ENCODE assay signal across 8 mouse cellular contexts in the genomic region with DNA sequence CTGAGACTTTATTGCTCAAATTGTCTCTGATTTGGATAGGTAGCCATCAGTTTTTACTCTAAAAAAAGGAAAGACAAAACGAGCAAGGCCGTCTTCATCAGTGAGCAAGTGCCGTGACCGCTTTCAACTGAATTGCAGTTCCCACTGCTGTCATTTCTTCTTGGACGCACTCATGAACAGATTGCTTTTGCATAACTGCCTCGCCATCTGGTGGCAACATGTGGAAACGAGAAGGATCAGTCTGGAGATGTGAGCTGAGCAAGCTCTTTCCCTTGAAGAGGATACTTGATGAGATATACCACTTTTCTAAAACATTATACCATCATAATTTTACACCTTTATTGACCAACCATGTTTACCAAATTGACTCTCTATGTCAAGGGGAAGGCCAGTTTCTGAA.
A peak's percentile ranks its signal among the peaks of the same experiment; 100 is the strongest.
DNase-seq lines count a peak whose midpoint lies in the region; ATAC-seq and TF ChIP-seq lines count a peak whose summit lies in the region.

No protein-coding gene starts in this region.

- peak; percentile 89 for ATAC-seq in hindbrain, embryonic 11.5 days (ENCODE audit: low FRiP score)
- ATAC-seq in lung, postnatal 0 days = peak; percentile 85

- H3K4me3 ChIP-seq in ES-Bruce4 (ENCODE audit: low read depth, low read length) = no peak overlapping the region
- no peak overlapping the region for H3K4me3 ChIP-seq in forebrain, embryonic 10.5 days
- H3K4me3 ChIP-seq in hindbrain, embryonic 11.5 days (ENCODE audit: low read depth, low read length) = no peak overlapping the region
- no peak overlapping the region for H3K4me3 ChIP-seq in lung, postnatal 0 days (ENCODE audit: low read depth, low read length)

- TF ChIP-seq POLR2A in ES-Bruce4 (IDR thresholded peaks at IDR 0.05; ENCODE audit: insufficient read depth, low read length) = no peak

- no peak overlapping the region for H3K4me2 ChIP-seq in hindbrain, embryonic 11.5 days (replicated peaks; ENCODE audit: low read depth, low read length)
- H3K4me2 ChIP-seq in lung, postnatal 0 days (replicated peaks; ENCODE audit: low read depth, low read length) = no peak overlapping the region; the same call in 1 of the 2 replicates

- TF ChIP-seq CTCF in ES-Bruce4 (IDR thresholded peaks at IDR 0.05; ENCODE audit: low read depth, low read length) = peak; percentile 64
- TF ChIP-seq CTCF in lung, postnatal 0 days (IDR thresholded peaks at IDR 0.05) = peak; percentile 98

- peak; percentile 67 for DNase-seq in brain, embryonic 18.5 days (ENCODE audit: low read depth, low spot score)
- DNase-seq in forebrain, embryonic 10.5 days (ENCODE audit: extremely low spot score, low spot score) = peak; percentile 71
- DNase-seq in hindbrain, embryonic 11.5 days (ENCODE audit: low spot score) = peak; percentile 76
- peak; percentile 90 for DNase-seq in layer of hippocampus, adult 9-10 months (ENCODE audit: low spot score)
- DNase-seq in lung, postnatal 0 days (ENCODE audit: low spot score) = peak; percentile 94
- DNase-seq in ovary, postnatal 14 days (ENCODE audit: low spot score) = peak; percentile 51
- DNase-seq in thymus, postnatal 10 days (ENCODE audit: low spot score in 2 of 2) = peak; percentile 50 to 72

- no peak overlapping the region for H3K27ac ChIP-seq in ES-Bruce4 (ENCODE audit: insufficient read depth, low read length)
- H3K27ac ChIP-seq in forebrain, embryonic 10.5 days = no peak overlapping the region
- H3K27ac ChIP-seq in hindbrain, embryonic 11.5 days (ENCODE audit: low read depth, low read length) = no peak overlapping the region
- no peak overlapping the region for H3K27ac ChIP-seq in lung, postnatal 0 days (ENCODE audit: low read length)

- H3K4me1 ChIP-seq in ES-Bruce4 (ENCODE audit: control insufficient read depth, insufficient read depth, low read length) = no peaks in the 10 kb centered on the region
- H3K4me1 ChIP-seq in forebrain, embryonic 10.5 days = peaks cover 13% of the 10 kb centered on the region
- no peaks in the 10 kb centered on the region for H3K4me1 ChIP-seq in hindbrain, embryonic 11.5 days (replicated peaks; ENCODE audit: control insufficient read depth, insufficient read depth, low read length)
- no peaks in the 10 kb centered on the region for H3K4me1 ChIP-seq in lung, postnatal 0 days (ENCODE audit: insufficient read depth, low read depth, low read length)

- no peaks in the 10 kb centered on the region for H3K27me3 ChIP-seq in ES-Bruce4 (ENCODE audit: control insufficient read depth, insufficient read depth, low read length, poor library complexity, severe bottlenecking)
- no peaks in the 10 kb centered on the region for H3K27me3 ChIP-seq in forebrain, embryonic 10.5 days (ENCODE audit: poor library complexity, severe bottlenecking)
- H3K27me3 ChIP-seq in hindbrain, embryonic 11.5 days (ENCODE audit: control insufficient read depth, insufficient read depth, low read length) = no peaks in the 10 kb centered on the region
- no peaks in the 10 kb centered on the region for H3K27me3 ChIP-seq in lung, postnatal 0 days (replicated peaks; ENCODE audit: insufficient read depth, low read length)

- 13% methylated on average over 7 of the region's 7 CpGs for WGBS in forebrain, embryonic 10.5 days
- WGBS in hindbrain, embryonic 11.5 days = 11% methylated on average over 7 of the region's 7 CpGs
- 3% methylated on average over 7 of the region's 7 CpGs for WGBS in lung, postnatal 0 days

- no peaks in the 10 kb centered on the region for H3K36me3 ChIP-seq in ES-Bruce4 (ENCODE audit: control insufficient read depth, insufficient read depth, low read length, poor library complexity, severe bottlenecking)
- no peaks in the 10 kb centered on the region for H3K36me3 ChIP-seq in forebrain, embryonic 10.5 days (replicated peaks)
- no peaks in the 10 kb centered on the region for H3K36me3 ChIP-seq in hindbrain, embryonic 11.5 days (ENCODE audit: control insufficient read depth, insufficient read depth, low read length)
- no peaks in the 10 kb centered on the region for H3K36me3 ChIP-seq in lung, postnatal 0 days (ENCODE audit: insufficient read depth, low read length)

- H3K9me3 ChIP-seq in ES-Bruce4 (replicated peaks; ENCODE audit: control insufficient read depth, insufficient read depth, low read length, poor library complexity, severe bottlenecking) = no peaks in the 10 kb centered on the region
- H3K9me3 ChIP-seq in forebrain, embryonic 10.5 days = no peaks in the 10 kb centered on the region
- H3K9me3 ChIP-seq in hindbrain, embryonic 11.5 days (ENCODE audit: control insufficient read depth, low read length) = no peaks in the 10 kb centered on the region
- no peaks in the 10 kb centered on the region for H3K9me3 ChIP-seq in lung, postnatal 0 days (ENCODE audit: low read length)

- H3K9ac ChIP-seq in ES-Bruce4 (ENCODE audit: low read depth, poor library complexity, severe bottlenecking) = no peak overlapping the region
- no peak overlapping the region for H3K9ac ChIP-seq in hindbrain, embryonic 11.5 days (ENCODE audit: low read depth, low read length)
- H3K9ac ChIP-seq in lung, postnatal 0 days (replicated peaks; ENCODE audit: low read depth) = no peak overlapping the region

- no peak for TF ChIP-seq EP300 in ES-Bruce4 (IDR thresholded peaks at IDR 0.05; ENCODE audit: insufficient read depth, low read depth, low read length)
- TF ChIP-seq EP300 in lung, postnatal 0 days (IDR thresholded peaks at IDR 0.05) = no peak
